Mouse (Mus musculus): Measurements from ENCODE around the gene Hras.

Gene Hras

GRCm38 (mm10) chr7:141193948-141194347 is at the start of gene Hras, which contains the start of gene Lrrc56:
TSS of gene Hras (minus strand) at chr7:141194005.
TSS of gene Lrrc56 (plus strand) at chr7:141194157.
- peak; percentile 97 to 98 for DNase-seq

GRCm38 (mm10) chr7:141231551-141231950 is 37.7 kb upstream of the Hras start:
- no peak for DNase-seq

- DNase-seq: no peak
Measured at GRCm38 (mm10) chr7:141231111-141231510, 37.3 kb upstream of the Hras start.

GRCm38 (mm10) chr7:141230570-141230969 is 36.8 kb upstream of the Hras start:
- no peak for DNase-seq

GRCm38 (mm10) chr7:141229702-141230101 is 35.9 kb upstream of the Hras start:
- no peak for DNase-seq

GRCm38 (mm10) chr7:141228279-141229067 is 34.7 kb upstream of the Hras start, which contains the start of gene Phrf1:
TSS of gene Phrf1 (plus strand) at chr7:141228784.
- peak; percentile 81 to 95 for DNase-seq

- DNase-seq: no peak
Measured at GRCm38 (mm10) chr7:141227796-141228195, 34.0 kb upstream of the Hras start.

GRCm38 (mm10) chr7:141226535-141226934 is 32.7 kb upstream of the Hras start:
- DNase-seq: no peak

GRCm38 (mm10) chr7:141222696-141223215 is 29.0 kb upstream of the Hras start:
- DNase-seq: no peak

- no peak for DNase-seq
Measured at GRCm38 (mm10) chr7:141222126-141222467, 28.3 kb upstream of the Hras start.

- peak; percentile 84 to 85 for DNase-seq
Measured at GRCm38 (mm10) chr7:141221249-141222125, 27.7 kb upstream of the Hras start.

GRCm38 (mm10) chr7:141220377-141220776 is 26.6 kb upstream of the Hras start:
- DNase-seq: no peak

- DNase-seq: no peak
Measured at GRCm38 (mm10) chr7:141219558-141220099, 25.8 kb upstream of the Hras start.

- DNase-seq: no peak
Measured at GRCm38 (mm10) chr7:141218557-141219133, 24.8 kb upstream of the Hras start.

- DNase-seq: no peak
Measured at GRCm38 (mm10) chr7:141218141-141218540, 24.3 kb upstream of the Hras start.

GRCm38 (mm10) chr7:141217343-141218013 is 23.7 kb upstream of the Hras start:
- DNase-seq: no peak

- DNase-seq: no peak
Measured at GRCm38 (mm10) chr7:141216894-141217293, 23.1 kb upstream of the Hras start.

- DNase-seq: no peak
Measured at GRCm38 (mm10) chr7:141215880-141216733, 22.3 kb upstream of the Hras start.

- DNase-seq: peak; percentile 95 to 97
Measured at GRCm38 (mm10) chr7:141215101-141215879, 21.5 kb upstream of the Hras start, which contains the start of gene Rassf7. TSS of gene Rassf7 (plus strand) at chr7:141215860.

GRCm38 (mm10) chr7:141214310-141214709 is 20.5 kb upstream of the Hras start:
- no peak for DNase-seq

Data from spleen, adult 18-20 months (tissue).